Mouse (Mus musculus) small intestine, adult 2 months (tissue): ENCODE results near the gene Ccdc96.

Experiments
- CTCF ChIP-seq: fragments of 200-500 bp; IDR thresholded peaks from 2 replicates; pipeline ENCODE4 v1.5.1; 2012; ENCODE audit warnings: low read depth, mild to moderate bottlenecking, control low read depth, inconsistent platforms, low read length, moderate library complexity, mixed read lengths; ENCODE audit not compliant: insufficient replicate concordance, insufficient read length; ENCODE audit errors: extremely low read depth
- POLR2A ChIP-seq: fragments of 200-500 bp; IDR thresholded peaks from 2 replicates; pipeline ENCODE4 v1.6.1; 2012; ENCODE audit warnings: low read depth, mild to moderate bottlenecking, control low read depth, inconsistent platforms, low read length, moderate library complexity

DNA sequence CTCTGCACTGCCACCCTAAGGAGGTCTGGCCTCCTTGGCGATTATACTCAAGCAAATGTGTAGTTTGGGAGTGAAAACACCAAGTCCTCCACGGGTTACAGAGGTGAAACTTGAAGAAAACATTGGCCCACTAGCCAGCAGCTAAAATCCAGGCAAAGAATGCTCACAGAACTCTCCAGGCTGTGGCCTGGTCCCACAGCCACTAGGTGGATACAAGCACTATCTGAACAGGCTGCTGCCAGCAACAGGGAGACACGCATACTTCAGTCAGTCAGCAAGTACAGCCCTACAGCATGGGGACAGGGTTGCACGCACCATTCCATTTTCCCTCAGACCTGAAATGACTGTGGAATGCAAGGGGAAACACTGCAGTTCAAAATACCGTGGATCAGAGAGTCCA, 41.9 kb downstream of the Ccdc96 start:
- TF ChIP-seq CTCF, result peak; percentile 25; the same call in 1 of the 2 replicates
- TF ChIP-seq POLR2A, result no peak
